Mouse (Mus musculus) olfactory bulb, adult 2 months (tissue): ENCODE data around the gene Itgb5.

Source experiments
- CTCF ChIP-seq: fragments of 200-500 bp; IDR thresholded peaks from 2 replicates; pipeline ENCODE4 v1.5.1; 2012; ENCODE audit warnings: low read depth, mild to moderate bottlenecking, low read length, moderate library complexity; ENCODE audit not compliant: insufficient read depth
- POLR2A ChIP-seq: fragments of 200-500 bp; IDR thresholded peaks from 2 replicates; pipeline ENCODE4 v1.6.1; 2012; ENCODE audit warnings: mild to moderate bottlenecking, low read depth, low read length, moderate library complexity; ENCODE audit not compliant: insufficient read depth

- TF ChIP-seq POLR2A (no peak), CTCF (no peak)
Measured at GRCm38 (mm10) chr16:33904553-33904952, 75.1 kb downstream of the Itgb5 start.
